Mouse (Mus musculus) CH12.LX (cell line): ENCODE results near the gene Chtop. TPM values are rescaled to one million over a fixed set of nuclear protein-coding genes. Genes with fewer than 3 reads are reported as not detected.

Experiments
- DNase-seq: peaks from one replicate; pipeline ENCODE4 v3.0.0-alpha.2; 2013; ENCODE audit errors: extremely low read depth
- H3K27ac ChIP-seq: 2 replicates; pipeline ENCODE4 v1.5.1; 2012; ENCODE audit warnings: low read depth, mild to moderate bottlenecking, control low read depth, moderate library complexity; ENCODE audit not compliant: insufficient read depth
- H3K27me3 ChIP-seq: replicated peaks from 2 replicates; pipeline ENCODE3; 2012; ENCODE audit warnings: inconsistent platforms
- H3K36me3 ChIP-seq, 2 experiments: replicated peaks in 1 of 2; 2 replicates each; pipeline versions ENCODE3 to v1.6.1; 2012; ENCODE audit warnings: inconsistent platforms in 1 of 2, low read length in 1 of 2, mild to moderate bottlenecking in 1 of 2, mixed read lengths in 1 of 2, moderate library complexity in 1 of 2; ENCODE audit not compliant: control insufficient read depth in 1 of 2, insufficient read depth in 1 of 2
- H3K4me1 ChIP-seq, 2 experiments: 2 replicates each; pipeline ENCODE4 v1.6.1; 2012; ENCODE audit warnings: inconsistent platforms in 1 of 2, moderate library complexity in 1 of 2; ENCODE audit not compliant: insufficient read depth in 2 of 2, control insufficient read depth in 1 of 2
- H3K4me2 ChIP-seq: 2 replicates; pipeline ENCODE4 v1.6.1; 2012; ENCODE audit warnings: low read depth, mild to moderate bottlenecking, control low read depth; ENCODE audit not compliant: poor library complexity, insufficient read depth, severe bottlenecking
- H3K4me3 ChIP-seq, 3 experiments: fragments of 150-350 bp in 1 of 3; sonication (generic) in 1 of 3; replicated peaks in 1 of 3; 2 replicates each; pipeline versions ENCODE3 to v1.5.1; 2011 to 2012; ENCODE audit warnings: low read depth in 2 of 3, low read length in 2 of 3, mild to moderate bottlenecking in 2 of 3, moderate library complexity in 2 of 3, control low read depth in 1 of 3, improper control_type of control experiment in 1 of 3, inconsistent platforms in 1 of 3, mixed read lengths in 1 of 3; ENCODE audit not compliant: poor library complexity in 1 of 3
- H3K79me2 ChIP-seq: replicated peaks from 2 replicates; pipeline ENCODE4 v1.6.1; 2012; ENCODE audit warnings: mild to moderate bottlenecking, moderate library complexity; ENCODE audit not compliant: control insufficient read depth, poor library complexity, insufficient read depth, severe bottlenecking; ENCODE audit errors: extremely low read depth
- H3K9ac ChIP-seq: 2 replicates; pipeline ENCODE4 v1.6.1; 2012; ENCODE audit warnings: low read depth, mild to moderate bottlenecking, control low read depth, moderate library complexity; ENCODE audit not compliant: insufficient read depth
- H3K9me3 ChIP-seq: replicated peaks from 2 replicates; pipeline ENCODE3; 2012; ENCODE audit warnings: low read length, inconsistent platforms, mixed read lengths
- CTCF ChIP-seq, 2 experiments: IDR thresholded peaks in 1 of 2; conservative IDR thresholded peaks in 1 of 2; 2 replicates each; pipeline ENCODE4 v1.5.1; 2011 to 2012; ENCODE audit warnings: low read depth in 2 of 2, low read length in 2 of 2, improper control_type of control experiment in 1 of 2, inconsistent platforms in 1 of 2, mild to moderate bottlenecking in 1 of 2, moderate library complexity in 1 of 2
- ELF1 ChIP-seq: IDR thresholded peaks from 2 replicates; pipeline ENCODE4 v1.6.1; 2014; ENCODE audit warnings: low read depth, mild to moderate bottlenecking, inconsistent platforms, low read length, improper control_type of control experiment
- JUN ChIP-seq: IDR thresholded peaks from 2 replicates; pipeline ENCODE4 v1.6.1; 2011; ENCODE audit warnings: low read depth, mild to moderate bottlenecking, low read length, improper control_type of control experiment, moderate library complexity; ENCODE audit not compliant: insufficient read depth
- KAT2A ChIP-seq: IDR thresholded peaks from 2 replicates; pipeline ENCODE4 v1.6.1; 2012; ENCODE audit warnings: low read length, improper control_type of control experiment, inconsistent platforms; ENCODE audit not compliant: insufficient replicate concordance
- MAX ChIP-seq: IDR thresholded peaks from 2 replicates; pipeline ENCODE4 v1.6.1; 2011; ENCODE audit warnings: low read length, improper control_type of control experiment
- MEF2A ChIP-seq: IDR thresholded peaks from 2 replicates; pipeline ENCODE4 v1.6.1; 2014; ENCODE audit warnings: low read depth, mild to moderate bottlenecking, inconsistent platforms, low read length, improper control_type of control experiment, borderline replicate concordance
- MYC ChIP-seq: IDR thresholded peaks from 2 replicates; pipeline ENCODE4 v1.6.1; 2011; ENCODE audit warnings: low read depth, mild to moderate bottlenecking, improper control_type of control experiment, low read length
- NRF1 ChIP-seq: IDR thresholded peaks from 2 replicates; pipeline ENCODE4 v1.6.1; 2014; ENCODE audit warnings: low read depth, mild to moderate bottlenecking, inconsistent platforms, low read length, improper control_type of control experiment, moderate library complexity
- POLR2A ChIP-seq: IDR thresholded peaks from 2 replicates; pipeline ENCODE4 v1.6.1; 2011; ENCODE audit warnings: low read depth, mild to moderate bottlenecking, improper control_type of control experiment, low read length
- RAD21 ChIP-seq: IDR thresholded peaks from 2 replicates; pipeline ENCODE4 v1.6.1; 2011; ENCODE audit warnings: low read depth, mild to moderate bottlenecking, low read length, improper control_type of control experiment, moderate library complexity
- SMC3 ChIP-seq: IDR thresholded peaks from 2 replicates; pipeline ENCODE4 v1.6.1; 2011; ENCODE audit warnings: low read depth, low read length, improper control_type of control experiment
- TCF12 ChIP-seq: IDR thresholded peaks from 2 replicates; pipeline ENCODE4 v1.6.1; 2014; ENCODE audit warnings: low read depth, mild to moderate bottlenecking, inconsistent platforms, low read length, improper control_type of control experiment
- UBTF ChIP-seq: IDR thresholded peaks from 2 replicates; pipeline ENCODE4 v1.6.1; 2012; ENCODE audit warnings: low read depth, mild to moderate bottlenecking, inconsistent platforms, low read length, improper control_type of control experiment, moderate library complexity
- USF1 ChIP-seq: IDR thresholded peaks from 2 replicates; pipeline ENCODE4 v1.6.1; 2014; ENCODE audit warnings: low read depth, mild to moderate bottlenecking, inconsistent platforms, low read length, improper control_type of control experiment
- ZNF384 ChIP-seq: IDR thresholded peaks from 2 replicates; pipeline ENCODE4 v1.6.1; 2012; ENCODE audit warnings: low read depth, low read length, improper control_type of control experiment, inconsistent platforms
- dilution Hi-C: fragments of 300-500 bp; cut with MboI; formaldehyde crosslinking; loops from 2 replicates; pipeline ENCODE4 v1.14.3; 2020; ENCODE audit warnings: low sequenced_read_pairs; ENCODE audit not compliant: extremely low pct_unique_long_range_greater_than_20kb, extremely low pct_ligation_motif_present
- in situ Hi-C: fragments of 300-500 bp; cut with MboI; formaldehyde crosslinking; loops from 3 replicates; pipeline ENCODE4 v1.14.3; 2019; ENCODE audit warnings: low sequenced_read_pairs, low pct_ligation_motif_present, low pct_unique_long_range_greater_than_20kb, mixed read lengths
- polyA plus RNA-seq: library from polyadenylated mRNA; unstranded; fragments of >175 nt; gene quantifications from 2 replicates; pipeline ENCODE4 v1.2.1, GENCODE M21; 2012; ENCODE audit warnings: low read depth; ENCODE audit not compliant: insufficient read length
- total RNA-seq, 2 experiments: library from RNA; depleted of rRNA; stranded (reverse); fragments of 300-350 nt in 1 of 2; fragments of >200 nt in 1 of 2; gene quantifications; 2 replicates each; pipeline ENCODE4 v1.2.3; 2012 to 2014

Gene Chtop
- total and polyA plus RNA-seq, 3 experiments: 88.5 to 130 (median 126) TPM

DNA sequence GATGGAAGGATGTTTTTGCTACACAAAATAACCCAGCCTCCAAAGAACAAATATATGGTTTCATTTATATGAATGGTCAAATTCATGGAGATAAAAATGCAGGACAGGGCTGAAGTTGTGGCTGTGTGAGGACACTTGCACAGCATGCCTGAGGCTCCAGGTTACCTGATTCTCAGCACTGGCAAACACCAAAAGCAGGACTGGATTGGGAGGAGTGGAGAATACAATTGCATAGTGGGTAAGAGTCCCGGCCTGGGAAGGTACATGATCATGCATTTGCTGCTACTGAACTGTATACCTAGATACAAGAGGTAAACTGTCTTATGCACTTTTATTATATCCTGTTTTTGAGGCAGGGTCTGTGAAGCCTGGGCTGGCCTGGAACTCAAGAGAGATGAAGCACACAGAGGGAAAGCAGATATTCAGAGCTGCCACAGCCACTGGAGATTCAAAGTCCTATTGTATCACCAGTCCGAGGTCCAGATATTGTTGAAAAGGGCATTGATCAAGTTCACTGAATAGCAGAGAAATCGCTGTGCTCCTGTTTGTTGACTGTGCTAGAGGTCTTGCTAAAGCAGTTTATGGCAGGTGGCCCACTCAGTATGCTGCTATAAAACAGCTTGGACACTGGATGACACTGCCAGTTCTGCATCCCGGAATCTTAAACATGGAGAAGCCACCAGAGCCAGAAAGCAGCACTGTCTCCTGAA is 15.3 kb downstream of the Chtop start:
- no peak overlapping the region for H3K4me3 ChIP-seq
- no peak for DNase-seq
- H3K4me2 ChIP-seq: no peak overlapping the region
- no peaks in the 10 kb centered on the region for H3K27me3 ChIP-seq
- dilution Hi-C loops (no loop called here), in situ Hi-C loops (no loop called here)
- no peak overlapping the region for H3K9ac ChIP-seq
- H3K27ac ChIP-seq: no peak overlapping the region
- H3K9me3 ChIP-seq: no peaks in the 10 kb centered on the region
- peaks cover 39 to 58% of the 10 kb centered on the region in 2 experiments for H3K36me3 ChIP-seq
- H3K4me1 ChIP-seq: peaks cover 0 to 11% of the 10 kb centered on the region in 2 experiments; a peak in 2 of 4 replicates
- H3K79me2 ChIP-seq: peaks cover 7% of the 10 kb centered on the region; the same call in 1 of the 2 replicates
- TF ChIP-seq ZNF384 (no peak), TCF12 (no peak), NRF1 (no peak), ELF1 (no peak), JUN (no peak), POLR2A (no peak), RAD21 (no peak), USF1 (no peak)
- TF ChIP-seq, all 38 proteins: peak for 0

GRCm38 (mm10) chr3:90491350-90491749 is 17.9 kb downstream of the Chtop start:
- Histone ChIP-seq H3K27ac (no peak overlapping the region), H3K79me2 (peaks cover 7% of the 10 kb centered on the region; the same call in 1 of the 2 replicates)
- no peak for TF ChIP-seq MEF2A
- TF ChIP-seq UBTF: no peak
- TF ChIP-seq ZNF384: peak; percentile 70
- TF ChIP-seq KAT2A: no peak
- TF ChIP-seq CTCF (conservative IDR thresholded peaks at IDR 0.05 in 1 of 2, IDR thresholded peaks at IDR 0.05 in 1 of 2; ENCODE audit: low read depth in 2 of 2, low read length in 2 of 2): peak; percentile 11 to 75; a peak in 2 of 4 replicates
- TF ChIP-seq SMC3: peak; percentile 34; the same call in 1 of the 2 replicates
- peak; percentile 64; the same call in 1 of the 2 replicates for TF ChIP-seq MYC
- no peak for TF ChIP-seq NRF1
- TF ChIP-seq MAX: peak; percentile 55; the same call in 1 of the 2 replicates
- TF ChIP-seq, all 38 proteins: peak for 5
- dilution Hi-C loops: no loop called here
- DNase-seq: peak; percentile 61
- in situ Hi-C loops: no loop called here
- Histone ChIP-seq H3K4me3 (no peak overlapping the region), H3K4me2 (no peak overlapping the region; the same call in 1 of the 2 replicates), H3K4me1 (peaks cover 0 to 11% of the 10 kb centered on the region in 2 experiments; a peak in 2 of 4 replicates), H3K27me3 (no peaks in the 10 kb centered on the region), H3K9me3 (no peaks in the 10 kb centered on the region), H3K9ac (0 out of 2 replicates have a peak overlapping the region, but pooled peaks have one; percentile 6), H3K36me3 (peaks cover 36 to 59% of the 10 kb centered on the region in 2 experiments)
